Mouse (Mus musculus): ENCODE measurements around the gene Zfp575. TPM values are rescaled to one million over a fixed set of nuclear protein-coding genes. Genes with fewer than 3 reads are reported as not detected.
A peak's percentile ranks its signal among the peaks of the same experiment; 100 is the strongest.

The Zfp575 gene
- polyA plus RNA-seq, 1 experiment: 9.6 TPM

- DNase-seq (ENCODE audit: low read depth): no peak
- peak; percentile 15; the same call in 1 of the 2 replicates for TF ChIP-seq CTCF (IDR thresholded peaks at IDR 0.05; ENCODE audit: borderline replicate concordance, extremely low read depth, insufficient read depth, insufficient read length)
- no peak for TF ChIP-seq POLR2A (IDR thresholded peaks at IDR 0.05; ENCODE audit: borderline replicate concordance, extremely low read depth, insufficient read depth, insufficient read length, poor library complexity, severe bottlenecking)
These were observed 12.0 kb upstream of the Zfp575 start for GRCm38 (mm10) chr7:24599211-24600067.

GRCm38 (mm10) chr7:24598121-24598520 is 10.7 kb upstream of the Zfp575 start:
- TF ChIP-seq CTCF (IDR thresholded peaks at IDR 0.05; ENCODE audit: borderline replicate concordance, extremely low read depth, insufficient read depth, insufficient read length): no peak
- DNase-seq (ENCODE audit: low read depth): no peak

- no peak for DNase-seq (ENCODE audit: low read depth)
- TF ChIP-seq POLR2A (IDR thresholded peaks at IDR 0.05; ENCODE audit: borderline replicate concordance, extremely low read depth, insufficient read depth, insufficient read length, poor library complexity, severe bottlenecking) (no peak), CTCF (IDR thresholded peaks at IDR 0.05; ENCODE audit: borderline replicate concordance, extremely low read depth, insufficient read depth, insufficient read length) (no peak)
These were observed 8.0 kb upstream of the Zfp575 start for GRCm38 (mm10) chr7:24595464-24595863.

GRCm38 (mm10) chr7:24594309-24594803 is 6.9 kb upstream of the Zfp575 start:
- TF ChIP-seq CTCF (IDR thresholded peaks at IDR 0.05; ENCODE audit: borderline replicate concordance, extremely low read depth, insufficient read depth, insufficient read length) (no peak), POLR2A (IDR thresholded peaks at IDR 0.05; ENCODE audit: borderline replicate concordance, extremely low read depth, insufficient read depth, insufficient read length, poor library complexity, severe bottlenecking) (no peak)

GRCm38 (mm10) chr7:24593621-24594308 is 6.3 kb upstream of the Zfp575 start:
- DNase-seq (ENCODE audit: low read depth): peak; percentile 80
- no peak for TF ChIP-seq CTCF (IDR thresholded peaks at IDR 0.05; ENCODE audit: borderline replicate concordance, extremely low read depth, insufficient read depth, insufficient read length)
- TF ChIP-seq POLR2A (IDR thresholded peaks at IDR 0.05; ENCODE audit: borderline replicate concordance, extremely low read depth, insufficient read depth, insufficient read length, poor library complexity, severe bottlenecking): peak; percentile 65; the same call in 1 of the 2 replicates

More at GRCm38 (mm10) chr7:24594309-24594803, 6.9 kb upstream of the Zfp575 start:
- DNase-seq (ENCODE audit: low read depth): no peak

- no peak for DNase-seq (ENCODE audit: low read depth)
- TF ChIP-seq CTCF (IDR thresholded peaks at IDR 0.05; ENCODE audit: borderline replicate concordance, extremely low read depth, insufficient read depth, insufficient read length) (no peak), POLR2A (IDR thresholded peaks at IDR 0.05; ENCODE audit: borderline replicate concordance, extremely low read depth, insufficient read depth, insufficient read length, poor library complexity, severe bottlenecking) (no peak)
These were observed 5.3 kb upstream of the Zfp575 start for GRCm38 (mm10) chr7:24592781-24593180.

GRCm38 (mm10) chr7:24592163-24592562 is 4.7 kb upstream of the Zfp575 start:
- no peak for TF ChIP-seq CTCF (IDR thresholded peaks at IDR 0.05; ENCODE audit: borderline replicate concordance, extremely low read depth, insufficient read depth, insufficient read length)
- no peak for TF ChIP-seq POLR2A (IDR thresholded peaks at IDR 0.05; ENCODE audit: borderline replicate concordance, extremely low read depth, insufficient read depth, insufficient read length, poor library complexity, severe bottlenecking)
- DNase-seq (ENCODE audit: low read depth): no peak

GRCm38 (mm10) chr7:24591735-24592134 is 4.3 kb upstream of the Zfp575 start:
- no peak for TF ChIP-seq POLR2A (IDR thresholded peaks at IDR 0.05; ENCODE audit: borderline replicate concordance, extremely low read depth, insufficient read depth, insufficient read length, poor library complexity, severe bottlenecking)
- no peak for TF ChIP-seq CTCF (IDR thresholded peaks at IDR 0.05; ENCODE audit: borderline replicate concordance, extremely low read depth, insufficient read depth, insufficient read length)
- no peak for DNase-seq (ENCODE audit: low read depth)

GRCm38 (mm10) chr7:24588336-24588735 is 895 bp upstream of the Zfp575 start:
- TF ChIP-seq CTCF (IDR thresholded peaks at IDR 0.05; ENCODE audit: borderline replicate concordance, extremely low read depth, insufficient read depth, insufficient read length) (no peak), POLR2A (IDR thresholded peaks at IDR 0.05; ENCODE audit: borderline replicate concordance, extremely low read depth, insufficient read depth, insufficient read length, poor library complexity, severe bottlenecking) (no peak)
- DNase-seq (ENCODE audit: low read depth): no peak

- TF ChIP-seq POLR2A (IDR thresholded peaks at IDR 0.05; ENCODE audit: borderline replicate concordance, extremely low read depth, insufficient read depth, insufficient read length, poor library complexity, severe bottlenecking) (no peak), CTCF (IDR thresholded peaks at IDR 0.05; ENCODE audit: borderline replicate concordance, extremely low read depth, insufficient read depth, insufficient read length) (no peak)
- DNase-seq (ENCODE audit: low read depth): peak; percentile 26
These were observed 613 bp downstream of the Zfp575 start for GRCm38 (mm10) chr7:24586828-24587227.

GRCm38 (mm10) chr7:24585995-24586394 is 1.4 kb downstream of the Zfp575 start:
- TF ChIP-seq CTCF (IDR thresholded peaks at IDR 0.05; ENCODE audit: borderline replicate concordance, extremely low read depth, insufficient read depth, insufficient read length): no peak
- no peak for TF ChIP-seq POLR2A (IDR thresholded peaks at IDR 0.05; ENCODE audit: borderline replicate concordance, extremely low read depth, insufficient read depth, insufficient read length, poor library complexity, severe bottlenecking)
- DNase-seq (ENCODE audit: low read depth): no peak

Measured in brain, embryonic 14.5 days (tissue).